ENCODE assay signal across 44 mouse cellular contexts in genomic region chr6:38102216-38102795, GRCm38 (mm10). TPM values are rescaled to one million over a fixed set of nuclear protein-coding genes. Genes with fewer than 3 reads are reported as not detected.
"Had no signal": no experiment of that assay in that cellular context is flagged by ENCODE, and none has a peak within 500 bp of the region (broad histone marks: within the 10 kb centered on the region; RNA-seq: fewer than 3 reads in every experiment).

No protein-coding gene starts in this region.

- H3K27me3 ChIP-seq: limb, embryonic 12.5 days; limb, embryonic 13.5 days; limb, embryonic 15.5 days; liver, embryonic 12.5 days; liver, embryonic 13.5 days; liver, embryonic 15.5 days; lung, embryonic 15.5 days; midbrain, embryonic 12.5 days; midbrain, embryonic 13.5 days; midbrain, embryonic 15.5 days had no signal

- H3K4me2 ChIP-seq: limb, embryonic 12.5 days; limb, embryonic 13.5 days; limb, embryonic 15.5 days; liver, embryonic 11.5 days; liver, embryonic 12.5 days; liver, embryonic 13.5 days; liver, embryonic 15.5 days; lung, embryonic 14.5 days; lung, embryonic 15.5 days; midbrain, embryonic 11.5 days; midbrain, embryonic 12.5 days; midbrain, embryonic 13.5 days; midbrain, embryonic 15.5 days had no signal

- H3K4me1 ChIP-seq: megakaryocyte, embryonic 14.5 days; midbrain, embryonic 10.5 days; midbrain, embryonic 12.5 days; midbrain, embryonic 13.5 days; midbrain, embryonic 15.5 days had no signal

- H3K4me3 ChIP-seq: left cerebral cortex, adult 2 months; limb, embryonic 10.5 days; limb, embryonic 12.5 days; limb, embryonic 13.5 days; limb, embryonic 15.5 days; liver, embryonic 12.5 days; liver, embryonic 13.5 days; liver, embryonic 15.5 days; lung, embryonic 15.5 days; megakaryocyte, embryonic 14.5 days; midbrain, embryonic 10.5 days; midbrain, embryonic 12.5 days; midbrain, embryonic 13.5 days; midbrain, embryonic 15.5 days; myocyte had no signal

- H3K27ac ChIP-seq: left cerebral cortex, adult 2 months; limb, embryonic 10.5 days; limb, embryonic 12.5 days; limb, embryonic 13.5 days; limb, embryonic 15.5 days; liver, embryonic 12.5 days; liver, embryonic 13.5 days; liver, embryonic 14.5 days; liver, embryonic 15.5 days; lung, embryonic 15.5 days; macrophage; midbrain, embryonic 10.5 days; midbrain, embryonic 12.5 days; midbrain, embryonic 13.5 days; midbrain, embryonic 15.5 days had no signal

- DNase-seq: left cerebral cortex, postnatal 4 days; liver; liver, embryonic 13.5 days; liver, postnatal 0 days; lung, adult 18-20 months; lung, embryonic 14.5 days; lung, postnatal 10 days; lung, postnatal 14 days; lung, postnatal 36 days; lung, postnatal 4 days; midbrain, embryonic 14.5 days had no signal

- H3K36me3 ChIP-seq: limb, embryonic 10.5 days; limb, embryonic 12.5 days; limb, embryonic 13.5 days; limb, embryonic 15.5 days; liver, embryonic 12.5 days; liver, embryonic 13.5 days; liver, embryonic 15.5 days; lung, embryonic 15.5 days; midbrain, embryonic 10.5 days; midbrain, embryonic 12.5 days; midbrain, embryonic 13.5 days; midbrain, embryonic 15.5 days had no signal

- H3K9ac ChIP-seq: limb, embryonic 12.5 days; limb, embryonic 13.5 days; limb, embryonic 15.5 days; liver, embryonic 12.5 days; liver, embryonic 13.5 days; liver, embryonic 14.5 days; liver, embryonic 15.5 days; liver, postnatal 0 days; lung, embryonic 14.5 days; lung, embryonic 15.5 days; midbrain, embryonic 12.5 days; midbrain, embryonic 13.5 days; midbrain, embryonic 15.5 days had no signal

- H3K9me3 ChIP-seq: limb, embryonic 10.5 days; limb, embryonic 13.5 days; limb, embryonic 15.5 days; liver, embryonic 12.5 days; liver, embryonic 13.5 days; liver, embryonic 15.5 days; lung, embryonic 15.5 days; midbrain, embryonic 10.5 days; midbrain, embryonic 12.5 days; midbrain, embryonic 15.5 days had no signal

- ATAC-seq: liver, embryonic 12.5 days; liver, postnatal 0 days; midbrain, embryonic 13.5 days; midbrain, embryonic 15.5 days; midbrain, embryonic 16.5 days had no signal

RNA-seq across cellular contexts. Expression of gene Tmem213, which starts 6.7 kb away (rescaled TPM):
- total RNA-seq: left cerebral cortex, adult 18-20 months; left cerebral cortex, adult 2 months; left cerebral cortex, adult 8-10 months; left cerebral cortex, postnatal 10 days; left cerebral cortex, postnatal 14 days; left cerebral cortex, postnatal 25 days; left cerebral cortex, postnatal 4 days; liver, adult 2 months; megakaryocyte progenitor cell, adult 5-6 weeks; megakaryocyte, adult 5-6 weeks; megakaryocyte-erythroid progenitor cell, adult 5-6 weeks; midbrain, postnatal 0 days; monocyte, adult 5-6 weeks had no signal
- polyA plus RNA-seq: limb, embryonic 10.5 days; limb, embryonic 11.5 days; liver, adult 2 months; liver, embryonic 11.5 days; liver, embryonic 12.5 days; liver, embryonic 13.5 days; liver, embryonic 14.5 days; liver, embryonic 15.5 days; liver, embryonic 16.5 days; liver, postnatal 0 days; macrophage; midbrain, embryonic 10.5 days; midbrain, embryonic 11.5 days; midbrain, embryonic 12.5 days; midbrain, embryonic 14.5 days; midbrain, embryonic 15.5 days; midbrain, embryonic 16.5 days; myocyte; neural tube, embryonic 11.5 days had no signal

RNA-seq across cellular contexts. Expression of gene Atp6v0a4, which starts 22.1 kb away (rescaled TPM):
- total RNA-seq: megakaryocyte progenitor cell, adult 5-6 weeks; megakaryocyte, adult 5-6 weeks; monocyte, adult 5-6 weeks had no signal
- polyA plus RNA-seq: limb, embryonic 10.5 days; limb, embryonic 11.5 days; limb, embryonic 12.5 days; macrophage; midbrain, embryonic 10.5 days; midbrain, embryonic 11.5 days; midbrain, embryonic 12.5 days; midbrain, embryonic 14.5 days; neural tube, embryonic 11.5 days had no signal

RNA-seq across cellular contexts. Expression of gene Svopl, which starts 55.5 kb away (rescaled TPM):
- total RNA-seq: left cerebral cortex, adult 18-20 months; left cerebral cortex, postnatal 4 days; liver, adult 2 months; megakaryocyte progenitor cell, adult 5-6 weeks; megakaryocyte, adult 5-6 weeks; megakaryocyte-erythroid progenitor cell, adult 5-6 weeks; monocyte, adult 5-6 weeks had no signal
- polyA plus RNA-seq: liver, adult 2 months; liver, embryonic 13.5 days; liver, embryonic 15.5 days; macrophage; myocyte had no signal
